Mouse (Mus musculus): ENCODE results near the gene Pdia5.

- no peak for TF ChIP-seq EP300 (optimal IDR thresholded peaks at IDR 0.05)
- TF ChIP-seq CTCF (IDR thresholded peaks at IDR 0.05; ENCODE audit: low read depth), result no peak
Observed at GRCm38 (mm10) chr16:35442026-35442415, 48.7 kb downstream of the Pdia5 start.
